Mouse (Mus musculus) frontal cortex, postnatal 36 days (tissue): Measurements from ENCODE around the gene Sbno1.
"Not testable (repeated sequence)": the region's sequence is repeated elsewhere in the genome, so short reads cannot be mapped to it uniquely, and the experiment has no call there.

Experiments used
- DNase-seq, 2 experiments: peaks; one replicate each; pipeline ENCODE4 v3.0.0; 2022; ENCODE audit warnings: low spot score in 2 of 2

The Sbno1 gene

DNA sequence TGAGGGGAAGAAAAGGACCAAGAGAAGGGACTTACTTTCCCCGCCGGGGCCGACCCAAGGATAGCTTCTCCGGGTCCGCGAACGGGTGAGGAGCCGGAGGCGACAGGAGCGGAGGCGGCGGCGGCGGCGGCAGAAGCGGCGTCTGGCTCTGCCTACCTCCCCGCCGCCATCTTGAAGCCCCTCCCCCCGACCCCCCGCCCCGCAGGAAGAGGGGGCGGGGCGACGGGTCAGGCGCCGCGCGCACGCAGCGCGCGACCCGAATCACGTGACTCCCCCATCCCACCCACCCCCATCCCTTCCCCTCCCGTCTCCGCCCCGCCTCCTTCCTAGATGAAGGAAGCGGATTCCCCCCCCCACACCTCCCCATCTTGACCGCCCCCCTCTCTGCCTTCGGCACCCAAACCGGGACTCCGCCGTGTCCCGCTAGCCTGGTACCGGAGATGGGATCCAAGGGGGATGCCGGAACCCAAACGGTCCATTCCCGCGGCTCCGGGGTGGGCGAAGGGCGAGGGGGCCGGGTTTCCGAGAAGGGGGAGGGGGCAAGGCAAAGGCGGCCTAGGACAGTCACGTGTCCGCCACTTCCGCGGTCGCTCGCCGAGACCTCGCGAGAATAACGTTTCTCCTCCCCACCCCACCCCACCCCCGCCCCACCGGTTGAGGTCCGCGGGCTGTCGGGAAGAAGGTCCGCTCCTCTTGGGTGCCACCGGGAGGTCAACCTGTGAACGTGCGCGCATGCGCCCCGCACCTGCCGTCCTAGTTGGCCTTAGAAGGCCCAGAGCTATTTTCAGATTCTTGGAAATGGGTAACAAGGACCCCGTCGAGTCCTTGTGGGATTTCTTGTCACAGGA, at the start of gene Sbno1:
Sbno1 (minus strand) TSS at position 590 of the 848 bp plus-strand sequence.
- peak; percentile 88 to 92 for DNase-seq

- DNase-seq: no peak
Observed at GRCm38 (mm10) chr5:124470591-124471171, 44.9 kb upstream of the Sbno1 start.

DNA sequence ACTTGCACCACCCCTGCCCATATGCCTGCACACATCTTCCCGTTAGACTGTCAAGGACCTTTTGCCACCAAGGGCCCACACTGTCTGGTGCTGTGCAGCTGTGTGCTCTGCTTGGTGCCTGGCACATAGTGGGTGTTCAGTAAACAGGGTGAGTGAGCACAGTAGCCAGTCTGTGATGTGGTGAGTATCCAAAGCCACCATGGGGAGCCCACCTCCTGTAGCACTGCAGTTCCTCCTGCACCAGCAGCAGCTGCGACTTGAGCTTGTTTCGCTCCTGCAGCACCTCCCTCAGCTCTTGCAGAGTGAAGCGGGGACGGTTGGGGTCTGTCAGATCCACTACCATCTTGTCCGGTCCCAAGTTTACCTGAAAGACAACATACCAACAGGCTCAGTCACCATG, 43.7 kb upstream of the Sbno1 start:
- DNase-seq: no peak

GRCm38 (mm10) chr5:124468365-124468764, 42.6 kb upstream of the Sbno1 start:
- DNase-seq: no peak

GRCm38 (mm10) chr5:124467766-124468165, 42.0 kb upstream of the Sbno1 start:
- DNase-seq: no peak

DNA sequence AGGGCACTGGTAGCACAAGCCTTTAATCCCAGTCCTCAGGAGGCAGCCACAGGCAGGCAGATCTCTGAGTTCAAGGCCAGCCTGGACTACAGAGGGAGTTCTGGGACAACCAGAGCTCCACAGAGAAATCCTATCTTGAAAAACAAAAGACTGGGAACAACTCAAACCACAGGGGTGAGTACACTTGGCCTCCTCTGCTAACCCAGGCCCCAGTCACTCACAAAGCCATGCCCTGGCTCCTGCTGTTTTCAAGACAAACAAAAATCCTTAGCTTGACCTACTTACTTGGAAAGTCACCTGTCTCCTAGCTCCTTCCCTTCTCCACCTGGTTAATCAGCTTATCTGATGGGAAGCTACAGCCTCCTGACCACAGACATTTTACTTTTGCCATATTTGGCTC, 39.1 kb upstream of the Sbno1 start:
- DNase-seq: no peak

DNA sequence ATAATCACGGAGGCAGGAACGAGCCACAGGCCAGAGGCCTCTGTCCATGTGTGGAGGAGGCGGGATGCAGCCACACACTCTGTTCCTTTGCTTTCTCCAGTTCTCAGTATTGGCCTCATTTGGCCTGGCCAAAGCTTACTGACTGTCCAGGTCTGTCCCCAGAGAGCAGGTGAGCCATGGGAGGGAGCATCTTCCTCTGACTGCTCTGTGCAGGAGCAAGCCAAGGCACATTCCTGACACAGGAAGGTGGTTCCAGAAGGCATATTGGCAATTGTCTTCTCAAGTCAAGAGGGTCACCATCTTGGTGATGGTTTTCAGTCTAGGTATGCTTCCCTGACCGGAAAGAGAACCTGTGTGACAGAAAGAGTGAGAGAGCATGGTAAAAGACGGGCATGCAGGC, 37.7 kb upstream of the Sbno1 start:
- DNase-seq: no peak

- DNase-seq: no peak
Observed at GRCm38 (mm10) chr5:124462297-124463025, 36.7 kb upstream of the Sbno1 start.

GRCm38 (mm10) chr5:124460922-124461321, 35.1 kb upstream of the Sbno1 start:
- DNase-seq: not testable (repeated sequence)

GRCm38 (mm10) chr5:124456762-124457161, 31.0 kb upstream of the Sbno1 start:
- no peak for DNase-seq

GRCm38 (mm10) chr5:124454082-124454419, 28.2 kb upstream of the Sbno1 start:
- no peak for DNase-seq

DNA sequence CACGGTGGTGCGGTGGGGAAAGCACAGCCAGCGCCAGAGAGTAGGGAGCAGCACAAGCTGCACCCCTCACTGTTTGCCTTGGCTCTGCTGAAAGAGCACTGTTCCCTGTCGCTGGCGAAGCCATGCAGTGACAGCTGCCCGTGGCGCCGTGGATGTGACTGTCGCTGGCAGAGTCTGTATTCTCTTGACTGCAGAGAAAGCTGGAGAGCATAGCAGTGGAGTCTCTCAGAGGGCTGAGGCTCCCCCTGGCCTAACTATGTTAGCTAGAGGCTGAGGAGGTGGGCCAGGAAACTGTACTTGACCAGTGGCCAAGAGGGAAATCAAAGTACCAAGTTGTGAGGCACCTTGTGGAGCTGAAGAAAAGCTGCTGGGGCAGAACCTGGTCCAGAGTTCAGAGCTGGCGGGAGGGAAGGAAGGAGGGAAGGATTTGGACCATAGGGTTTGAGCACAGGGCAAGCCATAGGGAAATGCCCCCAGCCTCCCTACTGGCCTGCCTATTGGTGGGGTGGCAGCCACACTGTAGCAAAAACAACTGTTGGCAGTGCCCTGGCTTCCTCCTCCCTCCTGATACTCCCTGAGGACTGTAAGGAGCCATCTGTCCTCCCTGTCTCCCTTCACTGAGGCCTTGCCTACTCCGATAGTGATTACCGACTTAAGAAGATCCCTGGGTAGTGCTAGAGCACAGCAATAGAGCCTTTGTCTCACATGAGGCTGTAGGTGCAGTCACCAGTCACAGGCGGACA, 27.7 kb upstream of the Sbno1 start:
- peak in 1 of 2 experiments; percentile 75 for DNase-seq

DNA sequence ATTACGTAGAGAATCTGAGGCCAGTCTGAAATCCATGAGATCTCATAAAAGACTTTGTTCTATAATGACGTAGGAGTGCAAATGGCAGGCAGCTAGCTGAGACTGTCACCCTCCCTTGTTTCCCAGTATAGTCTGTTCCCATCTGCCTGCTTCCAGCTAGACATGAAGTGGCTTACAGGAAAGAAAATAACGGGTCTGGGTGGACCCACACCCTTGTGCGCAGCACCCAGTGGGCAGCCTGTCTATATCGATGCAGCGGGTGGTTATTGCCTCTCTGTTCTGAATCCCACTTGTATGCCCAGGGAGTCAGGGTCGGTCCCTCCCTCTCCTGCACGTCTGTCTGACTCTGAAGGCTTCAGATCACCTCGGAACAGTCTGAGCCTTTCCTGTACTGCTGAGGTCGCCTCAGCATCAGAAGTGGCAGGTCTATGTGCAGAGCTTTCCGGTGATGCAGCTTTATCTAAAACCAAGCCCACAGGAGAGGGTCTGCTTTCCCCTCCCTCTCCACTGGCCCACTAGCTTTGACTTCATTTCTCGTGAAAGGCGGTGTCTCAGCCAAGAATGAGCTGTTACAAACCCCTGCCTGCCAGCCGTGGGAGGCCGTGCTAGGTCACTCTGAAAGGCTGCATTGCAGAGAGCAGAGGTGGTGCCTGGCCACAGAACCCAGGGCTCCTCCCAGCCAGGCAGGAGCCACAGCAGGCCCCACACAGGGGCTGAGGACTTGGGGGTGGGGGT, 26.9 kb upstream of the Sbno1 start:
- peak; percentile 55 to 81 for DNase-seq

- no peak for DNase-seq
Observed at GRCm38 (mm10) chr5:124450641-124451340, 25.0 kb upstream of the Sbno1 start.

DNA sequence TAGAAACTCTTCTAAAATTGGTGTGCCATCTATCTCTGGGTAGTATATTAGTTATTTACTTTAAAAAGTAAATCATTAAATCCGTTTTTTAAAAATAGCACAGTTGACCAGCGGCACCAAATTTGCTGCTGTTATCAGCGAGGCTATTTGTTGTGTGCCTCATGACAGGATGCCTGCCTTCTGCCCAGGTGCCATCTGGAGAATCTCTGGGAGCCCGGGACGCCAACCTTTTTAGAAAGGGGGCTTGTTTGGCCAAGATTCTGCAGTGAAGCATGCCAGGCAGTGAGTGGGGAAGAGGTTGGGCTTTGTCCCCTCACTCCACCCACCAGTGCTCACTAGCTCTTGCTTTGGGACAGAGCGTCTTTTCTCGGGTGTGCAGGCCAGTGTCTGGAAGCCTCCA, 24.2 kb upstream of the Sbno1 start:
- DNase-seq: no peak

DNA sequence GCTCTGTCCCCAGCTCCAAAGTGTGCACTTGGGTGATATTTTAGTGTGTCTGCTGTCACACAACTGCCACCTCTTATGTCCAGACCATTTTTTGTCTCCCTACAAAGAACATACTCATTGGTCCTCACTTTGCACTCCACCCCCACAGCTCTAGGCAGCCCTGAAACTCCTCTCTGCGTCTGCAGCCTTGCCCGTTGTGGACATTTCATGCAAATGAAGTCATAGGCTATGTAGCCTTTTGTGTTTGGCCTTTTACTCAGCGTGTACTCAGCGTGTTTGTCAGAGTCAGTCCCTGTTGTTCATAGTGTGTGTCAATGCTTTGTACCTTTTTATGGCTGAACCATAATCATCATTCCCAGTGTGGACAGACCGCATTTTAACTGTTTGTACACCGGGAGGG, 23.7 kb upstream of the Sbno1 start:
- no peak for DNase-seq

DNA sequence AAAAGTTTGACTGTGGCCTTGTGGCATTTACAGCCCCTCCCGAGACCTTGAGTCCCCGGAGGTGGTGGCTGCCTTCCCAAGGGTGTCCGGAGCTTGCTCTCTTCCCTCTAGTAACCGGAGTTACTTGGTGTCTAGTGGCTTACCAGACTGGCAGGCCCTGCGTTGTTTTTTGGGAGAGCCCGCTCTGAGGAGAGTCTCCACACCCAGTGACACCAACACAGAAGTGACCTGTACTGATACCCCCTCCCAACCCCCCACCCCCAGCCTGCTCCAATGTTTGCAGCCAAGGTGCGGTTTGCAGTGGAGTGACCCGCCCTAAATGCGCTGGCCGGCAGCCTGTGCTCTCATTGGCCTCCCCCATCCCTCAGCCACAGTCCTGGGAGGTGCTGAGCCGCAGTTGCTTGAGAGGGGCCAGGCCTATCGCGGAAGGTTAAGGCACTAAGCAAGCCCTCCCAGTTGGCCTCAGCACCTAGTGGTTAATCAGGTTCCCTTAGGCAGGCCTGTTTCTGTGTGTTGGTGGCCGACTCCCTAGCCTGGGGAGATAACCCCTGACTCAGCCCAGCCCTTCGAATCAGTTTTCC, 20.6 kb upstream of the Sbno1 start:
- no peak for DNase-seq

- no peak for DNase-seq
Observed at GRCm38 (mm10) chr5:124445621-124446293, 20.0 kb upstream of the Sbno1 start.

DNA sequence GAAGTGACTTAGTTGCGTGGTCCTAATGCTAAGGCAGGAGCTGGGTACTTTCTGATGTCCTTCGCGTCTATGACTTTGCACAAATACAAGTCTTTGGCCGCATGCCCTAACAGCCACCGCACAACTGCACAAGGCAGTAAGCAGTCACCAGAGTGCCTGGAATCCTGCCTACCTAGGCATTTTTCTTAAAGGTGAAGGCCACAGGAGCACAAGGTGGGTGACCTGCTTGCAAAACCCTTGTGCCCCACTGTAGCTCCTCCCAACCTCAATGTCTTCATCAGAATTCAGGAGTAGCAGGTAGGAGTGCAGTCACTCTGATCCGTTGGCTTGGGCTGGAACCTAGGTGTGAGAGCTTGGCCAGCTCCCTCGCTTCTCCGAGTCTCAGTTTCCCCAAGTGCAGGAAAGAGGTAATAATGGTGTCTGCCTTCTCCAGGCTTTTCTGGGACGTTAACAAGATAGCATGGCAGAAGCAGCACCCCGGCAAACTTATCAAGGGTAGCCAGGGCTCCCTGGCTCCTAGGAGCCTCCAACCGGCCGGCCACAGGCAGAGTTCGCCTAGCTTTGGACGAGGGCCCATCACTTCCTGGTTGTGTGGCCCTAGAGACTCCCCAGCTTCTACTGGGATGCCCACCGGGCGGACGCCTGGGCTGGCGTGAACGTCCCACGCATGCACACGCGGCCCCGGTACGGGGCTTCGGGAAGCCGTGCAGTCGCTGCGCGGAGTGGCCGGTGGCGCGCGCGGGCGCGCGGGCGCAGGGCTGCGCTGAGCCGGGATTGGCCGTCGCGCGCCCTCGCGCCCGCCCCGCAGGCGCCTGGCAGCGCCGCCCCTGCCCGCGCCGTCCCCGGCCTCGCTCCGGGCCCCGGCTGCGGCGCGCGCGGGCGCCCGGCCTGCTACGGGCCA, 19.1 kb upstream of the Sbno1 start:
- peak; percentile 67 to 78 for DNase-seq
